Mouse (Mus musculus) liver, adult 2 months (tissue): ENCODE data around the gene Zdbf2.

ENCODE experiments used
- CTCF ChIP-seq: fragments of 200-500 bp; IDR thresholded peaks from 2 replicates; pipeline ENCODE4 v1.5.1; 2011; ENCODE audit warnings: low read depth, low read length, control low read depth
- POLR2A ChIP-seq: fragments of 200-500 bp; IDR thresholded peaks from 2 replicates; pipeline ENCODE4 v1.6.1; 2011; ENCODE audit warnings: low read length, control low read depth; ENCODE audit not compliant: insufficient read depth; ENCODE audit errors: extremely low read depth

GRCm38 (mm10) chr1:63239305-63239704, 33.8 kb upstream of the Zdbf2 start:
- TF ChIP-seq POLR2A = no peak
- TF ChIP-seq CTCF = no peak
